Mouse (Mus musculus) myocyte (in vitro differentiated cells): Measurements from ENCODE around the gene Pex26.

Experiments
- E2F4 ChIP-seq: IDR thresholded peaks from one replicate; pipeline ENCODE4 v1.6.1; 2011; ENCODE audit warnings: mild to moderate bottlenecking, control low read depth, moderate library complexity; ENCODE audit not compliant: insufficient read depth
- MAX ChIP-seq: IDR thresholded peaks from one replicate; pipeline ENCODE4 v1.6.1; 2011; ENCODE audit warnings: low read depth, mild to moderate bottlenecking, control low read depth
- POLR2A ChIP-seq: IDR thresholded peaks from one replicate; pipeline ENCODE4 v1.6.1; 2011; ENCODE audit warnings: low read depth, mild to moderate bottlenecking, control low read depth, moderate library complexity; ENCODE audit not compliant: insufficient read length
- POLR2AphosphoS2 ChIP-seq: IDR thresholded peaks from one replicate; pipeline ENCODE4 v1.6.1; 2011; ENCODE audit warnings: low read depth, control low read depth; ENCODE audit not compliant: insufficient read length
- TCF3 ChIP-seq: IDR thresholded peaks from one replicate; pipeline ENCODE4 v1.6.1; 2011; ENCODE audit warnings: low read depth, control low read depth; ENCODE audit not compliant: insufficient read length

- TF ChIP-seq TCF3 (no peak), POLR2A (no peak), POLR2AphosphoS2 (no peak), E2F4 (no peak), MAX (no peak)
Measured at GRCm38 (mm10) chr6:121241780-121242179, 58.3 kb downstream of the Pex26 start.
